Mouse (Mus musculus): ENCODE measurements at regions not wholly inside any gene's neighbourhood (a gene's known extent, or its start where the extent isn't known, plus 50 kb on each side); places are given as distances from the start of the nearest gene placed in this dataset.

GRCm38 (mm10) chr4:89396020-89396419, 85.2 kb upstream of the Cdkn2b start:
- DNase-seq: no peak

GRCm38 (mm10) chr4:89395336-89395735, 84.5 kb upstream of the Cdkn2b start:
- DNase-seq: no peak

- no peak for DNase-seq
Observed at GRCm38 (mm10) chr4:89393251-89393711, 82.4 kb upstream of the Cdkn2b start.

- no peak for DNase-seq
Observed at GRCm38 (mm10) chr4:89392791-89393190, 82.0 kb upstream of the Cdkn2b start.

GRCm38 (mm10) chr4:89391463-89392308, 80.8 kb upstream of the Cdkn2b start:
- no peak for DNase-seq

- no peak for DNase-seq
Observed at GRCm38 (mm10) chr4:89383548-89383947, 72.7 kb upstream of the Cdkn2b start.

- no peak for DNase-seq
Observed at GRCm38 (mm10) chr4:89382434-89382976, 71.7 kb upstream of the Cdkn2b start.

GRCm38 (mm10) chr4:89381763-89382162, 70.9 kb upstream of the Cdkn2b start:
- DNase-seq: no peak

- no peak for DNase-seq
Observed at GRCm38 (mm10) chr4:89381077-89381476, 70.2 kb upstream of the Cdkn2b start.

GRCm38 (mm10) chr4:89380330-89380945, 69.6 kb upstream of the Cdkn2b start:
- DNase-seq: no peak

GRCm38 (mm10) chr4:89379622-89380329, 68.9 kb upstream of the Cdkn2b start:
- no peak for DNase-seq

- DNase-seq: no peak
Observed at GRCm38 (mm10) chr4:89372631-89373030, 61.8 kb upstream of the Cdkn2b start.

GRCm38 (mm10) chr4:89368850-89369524, 58.1 kb upstream of the Cdkn2b start:
- no peak for DNase-seq

- DNase-seq: no peak
Observed at GRCm38 (mm10) chr4:89366581-89367141, 55.8 kb upstream of the Cdkn2b start.

GRCm38 (mm10) chr4:89365875-89366274, 55.0 kb upstream of the Cdkn2b start:
- no peak for DNase-seq

GRCm38 (mm10) chr4:89363150-89363683, 52.4 kb upstream of the Cdkn2b start:
- no peak for DNase-seq

- no peak for DNase-seq
Observed at GRCm38 (mm10) chr4:89362650-89363049, 51.8 kb upstream of the Cdkn2b start.

GRCm38 (mm10) chr4:89361316-89361715, 50.5 kb upstream of the Cdkn2b start:
- no peak for DNase-seq
